Mouse (Mus musculus) olfactory bulb, adult 2 months (tissue): ENCODE results near the gene Calcoco1.

ENCODE experiments used
- CTCF ChIP-seq: fragments of 200-500 bp; IDR thresholded peaks from 2 replicates; pipeline ENCODE4 v1.5.1; 2012; ENCODE audit warnings: low read depth, mild to moderate bottlenecking, low read length, moderate library complexity; ENCODE audit not compliant: insufficient read depth
- POLR2A ChIP-seq: fragments of 200-500 bp; IDR thresholded peaks from 2 replicates; pipeline ENCODE4 v1.6.1; 2012; ENCODE audit warnings: mild to moderate bottlenecking, low read depth, low read length, moderate library complexity; ENCODE audit not compliant: insufficient read depth

DNA sequence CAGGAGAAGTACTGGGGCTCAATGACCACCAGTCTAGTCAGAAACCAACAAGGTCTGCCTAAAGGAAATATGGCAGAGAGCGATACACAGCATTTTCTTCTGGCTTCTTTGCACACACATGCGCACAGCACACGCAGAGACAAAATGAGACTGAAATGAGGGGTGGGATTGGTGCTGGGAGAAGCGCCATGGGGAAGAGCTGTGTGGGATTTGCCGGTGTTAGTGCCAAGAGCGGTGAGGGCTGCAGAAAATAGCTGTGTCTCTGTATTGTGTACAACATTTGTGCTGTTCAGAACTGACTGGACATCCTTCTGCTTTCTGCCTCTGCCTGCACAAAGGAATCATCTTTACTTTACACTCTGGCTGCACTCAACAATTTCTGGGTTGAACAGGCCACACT is 10.4 kb upstream of the Calcoco1 start:
- TF ChIP-seq POLR2A = no peak
- TF ChIP-seq CTCF = no peak
